In the genomic region with DNA sequence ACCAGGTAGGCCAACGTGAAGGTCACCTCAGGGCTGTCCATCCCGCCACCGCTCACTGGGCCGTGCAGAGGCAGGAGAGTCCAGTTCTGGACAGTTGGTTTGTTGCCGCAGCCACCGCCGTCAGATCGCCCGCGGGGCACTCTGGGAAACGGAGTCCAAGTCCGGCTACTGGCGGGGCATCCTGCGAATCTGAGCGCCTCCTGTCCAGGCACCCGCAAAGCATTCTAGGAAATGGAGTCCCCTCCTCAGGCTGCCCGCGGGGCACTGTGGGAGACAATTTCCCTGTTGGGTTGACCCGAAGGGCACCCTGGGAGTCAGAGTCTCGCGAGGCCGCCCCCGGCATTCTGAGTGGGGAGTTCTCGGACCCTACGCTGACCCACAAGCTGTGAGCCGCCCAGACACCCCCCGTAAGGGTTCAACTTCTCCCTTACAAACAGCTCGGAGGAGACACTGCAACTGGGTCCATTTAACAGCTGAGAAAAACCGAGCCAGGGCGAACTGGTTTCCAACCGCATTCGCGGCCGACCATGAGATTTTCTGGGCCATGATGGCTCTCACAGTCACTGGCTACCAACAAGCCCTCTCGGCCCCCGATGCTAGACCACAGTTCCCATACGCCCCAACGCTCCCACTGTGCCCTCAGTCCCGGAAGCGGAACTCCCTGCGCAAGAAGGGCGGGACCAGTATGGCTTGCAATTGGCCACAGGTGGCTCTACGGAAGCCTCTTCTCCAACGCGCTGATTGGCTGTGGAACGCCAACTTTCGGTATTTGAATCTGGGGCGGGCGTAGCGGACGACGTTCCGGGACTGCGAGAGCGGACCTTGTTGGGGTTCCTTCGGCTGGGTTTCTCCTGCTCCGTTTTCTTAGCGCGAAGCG, we compare ENCODE assay signal across 8 mouse cellular contexts. TPM values are rescaled to one million over a fixed set of nuclear protein-coding genes. Genes with fewer than 3 reads are reported as not detected.
DNase-seq lines count a peak whose midpoint lies in the region; ATAC-seq and TF ChIP-seq lines count a peak whose summit lies in the region.

Gene Tacc3 (plus strand): TSS at position 342 of the 877 bp plus-strand sequence.
Gene Tmem129 (minus strand): TSS at position 630 of the 877 bp plus-strand sequence.

- H3K9me3 ChIP-seq in hindbrain, postnatal 0 days (ENCODE audit: low read length), result no peaks in the 10 kb centered on the region

- intact Hi-C loops in gastrocnemius, adult 2 months (cut with DNase I), result no loop called here
- intact Hi-C loops in left cerebral cortex, adult 2 months (cut with DNase I), result loop anchor here (1.0 to 10.0 kb wide), 4 partner anchors 125 to 383 kb away; partner anchors contain the start of genes Ctbp1, Letm1, Nsd2 and Uvssa

- H3K4me1 ChIP-seq in hindbrain, postnatal 0 days (ENCODE audit: insufficient read depth, low read length), result peaks cover 15% of the 10 kb centered on the region

- under 1% methylated on average over 60 of the region's 60 CpGs for WGBS in hindbrain, postnatal 0 days

- peaks cover 7% of the 10 kb centered on the region; the same call in 1 of the 2 replicates for H3K36me3 ChIP-seq in hindbrain, postnatal 0 days (ENCODE audit: insufficient read depth, low read length)

- peak; percentile 88 for ATAC-seq in common myeloid progenitor, adult 5-6 weeks (replicated peaks; ENCODE audit: low read depth, poor library complexity, severe bottlenecking)
- peak; percentile 97 for ATAC-seq in hindbrain, postnatal 0 days
- peak; percentile 85 for ATAC-seq in megakaryocyte, adult 5-6 weeks (ENCODE audit: poor library complexity, severe bottlenecking)

- no peaks in the 10 kb centered on the region for H3K27me3 ChIP-seq in hindbrain, postnatal 0 days (ENCODE audit: insufficient read depth, low read length)

- peak within 1 kb of the TSS; percentile 69 for H3K9ac ChIP-seq in hindbrain, postnatal 0 days (replicated peaks; ENCODE audit: low read length)

- peak within 1 kb of the TSS; percentile 98 for H3K27ac ChIP-seq in gastrocnemius, adult 2 months
- H3K27ac ChIP-seq in hindbrain, postnatal 0 days, result peak within 1 kb of the TSS; percentile 95
- H3K27ac ChIP-seq in left cerebral cortex, adult 2 months, result peak within 1 kb of the TSS; percentile 100

- DNase-seq in ZHBTc4 (ENCODE audit: low read depth, low spot score), result peak; percentile 99
- peak; percentile 98 for DNase-seq in gastrocnemius, adult 2 months
- DNase-seq in hindbrain, postnatal 0 days (ENCODE audit: low spot score), result peak; percentile 99
- DNase-seq in left cerebral cortex, adult 2 months (ENCODE audit: extremely low spot score in 1 of 2, low spot score in 2 of 2), result peak; percentile 97 to 98
- DNase-seq in right cerebral cortex, adult 2 months (ENCODE audit: low spot score in 2 of 2), result peak; percentile 97 to 99
- peak; percentile 98 for DNase-seq in urinary bladder, postnatal 14 days (ENCODE audit: low spot score)

- H3K4me3 ChIP-seq in gastrocnemius, adult 2 months, result peak within 1 kb of the TSS; percentile 84
- peak within 1 kb of the TSS; percentile 60 for H3K4me3 ChIP-seq in hindbrain, postnatal 0 days (ENCODE audit: low read length)
- peak within 1 kb of the TSS; percentile 65 for H3K4me3 ChIP-seq in left cerebral cortex, adult 2 months

- H3K4me2 ChIP-seq in hindbrain, postnatal 0 days (ENCODE audit: low read depth, low read length), result peak within 1 kb of the TSS; percentile 91

- TF ChIP-seq CTCF in gastrocnemius, adult 2 months (IDR thresholded peaks at IDR 0.05), result no peak
- TF ChIP-seq CTCF in hindbrain, postnatal 0 days (IDR thresholded peaks at IDR 0.05; ENCODE audit: low read depth), result no peak
- TF ChIP-seq CTCF in left cerebral cortex, adult 2 months (IDR thresholded peaks at IDR 0.05), result no peak; the same call in 1 of the 2 replicates

RNA-seq across cellular contexts. Expression of gene Tacc3, which starts in this region (rescaled TPM):
- total RNA-seq in common myeloid progenitor, adult 5-6 weeks (2017), result 161 and 162 TPM in 2 replicates
- 1 to 10 TPM in 1 of 2 experiments, under 1 TPM in 1; 0.97 to 1.3 TPM for total RNA-seq in gastrocnemius, adult 2 months (2021)
- 19.2 and 30.0 TPM in 2 replicates for total RNA-seq in hindbrain, postnatal 0 days (2014; rRNA removed)
- 39.0 and 49.1 TPM in 2 replicates for polyA plus RNA-seq in hindbrain, postnatal 0 days (2015; fragmentation: Nextera tagmentation; extraction: Ambion mirVana)
- 1 to 10 TPM; 5.3 to 7.2 TPM for total RNA-seq in left cerebral cortex, adult 2 months (2021)
- total RNA-seq in megakaryocyte, adult 5-6 weeks (2015), result 162 and 163 TPM in 2 replicates
- total RNA-seq in megakaryocyte, adult 5-6 weeks (2017), result 165 and 193 TPM in 2 replicates

RNA-seq across cellular contexts. Expression of gene Tmem129, which starts in this region (rescaled TPM):
- total RNA-seq in common myeloid progenitor, adult 5-6 weeks (2017), result 22.2 and 24.8 TPM in 2 replicates
- 10 to 100 TPM in 1 of 2 experiments, 1 to 10 TPM in 1; 9.0 to 11.7 TPM for total RNA-seq in gastrocnemius, adult 2 months (2021)
- 36.9 and 39.3 TPM in 2 replicates for total RNA-seq in hindbrain, postnatal 0 days (2014; rRNA removed)
- 22.0 and 23.6 TPM in 2 replicates for polyA plus RNA-seq in hindbrain, postnatal 0 days (2015; fragmentation: Nextera tagmentation; extraction: Ambion mirVana)
- 10 to 100 TPM; 24.8 to 26.7 TPM for total RNA-seq in left cerebral cortex, adult 2 months (2021)
- total RNA-seq in megakaryocyte, adult 5-6 weeks (2015), result 14.4 and 16.5 TPM in 2 replicates
- total RNA-seq in megakaryocyte, adult 5-6 weeks (2017), result 14.4 and 15.0 TPM in 2 replicates

Comparison
In these comparisons a context has a peak if more than half of its experiments do, and no peak if none do; other contexts are left out.
1. Peak in every context shown above with its lines: DNase-seq, ATAC-seq, H3K4me3 ChIP-seq and H3K27ac ChIP-seq.